ENCODE assay signal across 8 mouse cellular contexts in genomic region chr2:25546811-25547491, GRCm38 (mm10). TPM values are rescaled to one million over a fixed set of nuclear protein-coding genes. Genes with fewer than 3 reads are reported as not detected.
DNase-seq lines count a peak whose midpoint lies in the region; ATAC-seq and TF ChIP-seq lines count a peak whose summit lies in the region.

Traf2 (minus strand) TSS chr2:25546940.

- H3K27ac ChIP-seq in embryonic facial prominence, embryonic 13.5 days, result peak within 1 kb of the TSS; percentile 72
- peak within 1 kb of the TSS; percentile 73 for H3K27ac ChIP-seq in kidney, adult 2 months (ENCODE audit: insufficient read depth, low read depth, low read length)
- H3K27ac ChIP-seq in limb, embryonic 12.5 days, result peak within 1 kb of the TSS; percentile 84
- 0 out of 2 replicates have a peak within 1 kb of the TSS, but pooled peaks have one; percentile 59 for H3K27ac ChIP-seq in midbrain, embryonic 15.5 days
- H3K27ac ChIP-seq in spleen, adult 2 months (ENCODE audit: insufficient read depth, low read length), result peak within 1 kb of the TSS; percentile 95

- peak within 1 kb of the TSS; percentile 73 for H3K4me3 ChIP-seq in embryonic facial prominence, embryonic 13.5 days
- H3K4me3 ChIP-seq in kidney, adult 2 months (ENCODE audit: insufficient read depth, low read depth, low read length), result peak within 1 kb of the TSS; percentile 85
- peak within 1 kb of the TSS; percentile 66 for H3K4me3 ChIP-seq in limb, embryonic 12.5 days (replicated peaks)
- H3K4me3 ChIP-seq in midbrain, embryonic 15.5 days, result peak within 1 kb of the TSS; percentile 67
- H3K4me3 ChIP-seq in spleen, adult 2 months (ENCODE audit: extremely low read depth, insufficient read depth, insufficient read length), result peak within 1 kb of the TSS; percentile 96

- DNase-seq in 3134 (ENCODE audit: extremely low read depth, insufficient read length, low spot score), result peak; percentile 99
- peak; percentile 99 for DNase-seq in adrenal gland, postnatal 36 days
- DNase-seq in heart, adult 18-20 months, result peak; percentile 100
- peak; percentile 100 for DNase-seq in kidney, adult 2 months
- peak; percentile 99 for DNase-seq in spleen, adult 2 months (ENCODE audit: low read depth in 1 of 2, low spot score in 2 of 2)

- peaks cover 9% of the 10 kb centered on the region for H3K4me1 ChIP-seq in embryonic facial prominence, embryonic 13.5 days
- peaks cover 8% of the 10 kb centered on the region for H3K4me1 ChIP-seq in kidney, adult 2 months (ENCODE audit: control insufficient read depth, insufficient read depth, low read length)
- H3K4me1 ChIP-seq in limb, embryonic 12.5 days (replicated peaks), result peaks cover 18% of the 10 kb centered on the region
- peaks cover 11% of the 10 kb centered on the region for H3K4me1 ChIP-seq in midbrain, embryonic 15.5 days
- peaks cover 20% of the 10 kb centered on the region for H3K4me1 ChIP-seq in spleen, adult 2 months (ENCODE audit: control insufficient read depth, insufficient read depth, insufficient read length)

- H3K9me3 ChIP-seq in embryonic facial prominence, embryonic 13.5 days, result no peaks in the 10 kb centered on the region
- no peaks in the 10 kb centered on the region for H3K9me3 ChIP-seq in limb, embryonic 12.5 days
- H3K9me3 ChIP-seq in midbrain, embryonic 15.5 days, result no peaks in the 10 kb centered on the region

- peak within 1 kb of the TSS; percentile 83 for H3K9ac ChIP-seq in embryonic facial prominence, embryonic 13.5 days
- H3K9ac ChIP-seq in limb, embryonic 12.5 days (replicated peaks), result peak within 1 kb of the TSS; percentile 80
- H3K9ac ChIP-seq in midbrain, embryonic 15.5 days, result peak within 1 kb of the TSS; percentile 49

- H3K4me2 ChIP-seq in embryonic facial prominence, embryonic 13.5 days, result peak within 1 kb of the TSS; percentile 77
- H3K4me2 ChIP-seq in limb, embryonic 12.5 days, result peak within 1 kb of the TSS; percentile 59
- H3K4me2 ChIP-seq in midbrain, embryonic 15.5 days, result peak within 1 kb of the TSS; percentile 70

- ATAC-seq in embryonic facial prominence, embryonic 13.5 days (ENCODE audit: insufficient number of reproducible peaks, insufficient read depth, low FRiP score, low TSS enrichment, low read depth), result peak; percentile 99
- peak; percentile 99 for ATAC-seq in limb, embryonic 12.5 days (ENCODE audit: insufficient number of reproducible peaks, insufficient read depth, low FRiP score, low TSS enrichment, low read depth)
- peak; percentile 100 for ATAC-seq in midbrain, embryonic 15.5 days (replicated peaks)

- no peak for TF ChIP-seq POLR2A in kidney, adult 2 months (IDR thresholded peaks at IDR 0.05; ENCODE audit: low read depth, low read length)
- TF ChIP-seq POLR2A in spleen, adult 2 months (IDR thresholded peaks at IDR 0.05; ENCODE audit: low read depth, low read length), result peak; percentile 25

- no peaks in the 10 kb centered on the region for H3K36me3 ChIP-seq in embryonic facial prominence, embryonic 13.5 days
- no peaks in the 10 kb centered on the region for H3K36me3 ChIP-seq in kidney, adult 2 months (ENCODE audit: control insufficient read depth, insufficient read depth, low read length)
- H3K36me3 ChIP-seq in limb, embryonic 12.5 days, result 0 out of 2 replicates have a peak, but pooled peaks cover 8% of the 10 kb centered on the region
- no peaks in the 10 kb centered on the region for H3K36me3 ChIP-seq in midbrain, embryonic 15.5 days (replicated peaks)
- no peaks in the 10 kb centered on the region for H3K36me3 ChIP-seq in spleen, adult 2 months (ENCODE audit: control insufficient read depth, insufficient read depth, low read length)

- H3K27me3 ChIP-seq in embryonic facial prominence, embryonic 13.5 days, result no peaks in the 10 kb centered on the region
- no peaks in the 10 kb centered on the region for H3K27me3 ChIP-seq in kidney, adult 2 months (replicated peaks; ENCODE audit: control insufficient read depth, insufficient read depth, low read length)
- no peaks in the 10 kb centered on the region for H3K27me3 ChIP-seq in limb, embryonic 12.5 days
- H3K27me3 ChIP-seq in midbrain, embryonic 15.5 days (replicated peaks), result no peaks in the 10 kb centered on the region
- H3K27me3 ChIP-seq in spleen, adult 2 months (ENCODE audit: control insufficient read depth, insufficient read depth, low read length), result no peaks in the 10 kb centered on the region

- 3% methylated on average over 48 of the region's 48 CpGs for WGBS in embryonic facial prominence, embryonic 13.5 days
- 3% methylated on average over 48 of the region's 48 CpGs for WGBS in kidney, adult 2 months
- 4% methylated on average over 48 of the region's 48 CpGs for WGBS in limb, embryonic 12.5 days
- whole genome bisulfite sequencing in midbrain, embryonic 15.5 days, result 2% methylated on average over 48 of the region's 48 CpGs
- WGBS in spleen, adult 2 months, result 4% methylated on average over 48 of the region's 48 CpGs

- no peak for TF ChIP-seq CTCF in kidney, adult 2 months (conservative IDR thresholded peaks at IDR 0.05; ENCODE audit: insufficient read depth, insufficient read length, low read depth, low read length)
- TF ChIP-seq CTCF in spleen, adult 2 months (IDR thresholded peaks at IDR 0.05; ENCODE audit: extremely low read depth, insufficient read depth, insufficient read length, insufficient replicate concordance), result no peak

RNA-seq across cellular contexts. Expression of gene Traf2, which starts in this region (rescaled TPM):
- 10 to 100 TPM; 22.3 to 26.2 TPM for total RNA-seq in adrenal gland, postnatal 36 days (2021)
- 31.4 and 35.4 TPM in 2 replicates for polyA plus RNA-seq in embryonic facial prominence, embryonic 13.5 days (2015; fragmentation: Nextera tagmentation; extraction: Ambion mirVana)
- 10 to 100 TPM; 15.7 to 17.6 TPM for total RNA-seq in heart, adult 18-20 months (2021)
- 14.8 and 15.3 TPM in 2 replicates for polyA plus RNA-seq in kidney, adult 2 months (2012; rRNA removed)
- 36.9 and 39.2 TPM in 2 replicates for polyA plus RNA-seq in limb, embryonic 12.5 days (2016; fragmentation: Nextera tagmentation; extraction: Ambion mirVana)
- 18.9 and 21.2 TPM in 2 replicates for polyA plus RNA-seq in midbrain, embryonic 15.5 days (2015; fragmentation: Nextera tagmentation; extraction: Ambion mirVana)
- polyA plus RNA-seq in spleen, adult 2 months (2012; rRNA removed), result 21.6 and 22.6 TPM in 2 replicates

Comparison
In these comparisons a context has a peak if more than half of its experiments do, and no peak if none do; other contexts are left out.
1. Peak in every context shown above with its lines: DNase-seq, ATAC-seq, H3K4me3 ChIP-seq and H3K27ac ChIP-seq.